Mouse (Mus musculus) small intestine, adult 2 months (tissue): ENCODE data around the gene Tenm3.

ENCODE experiments used
- CTCF ChIP-seq: fragments of 200-500 bp; IDR thresholded peaks from 2 replicates; pipeline ENCODE4 v1.5.1; 2012; ENCODE audit warnings: low read depth, mild to moderate bottlenecking, control low read depth, inconsistent platforms, low read length, moderate library complexity, mixed read lengths; ENCODE audit not compliant: insufficient replicate concordance, insufficient read length; ENCODE audit errors: extremely low read depth
- POLR2A ChIP-seq: fragments of 200-500 bp; IDR thresholded peaks from 2 replicates; pipeline ENCODE4 v1.6.1; 2012; ENCODE audit warnings: low read depth, mild to moderate bottlenecking, control low read depth, inconsistent platforms, low read length, moderate library complexity

DNA sequence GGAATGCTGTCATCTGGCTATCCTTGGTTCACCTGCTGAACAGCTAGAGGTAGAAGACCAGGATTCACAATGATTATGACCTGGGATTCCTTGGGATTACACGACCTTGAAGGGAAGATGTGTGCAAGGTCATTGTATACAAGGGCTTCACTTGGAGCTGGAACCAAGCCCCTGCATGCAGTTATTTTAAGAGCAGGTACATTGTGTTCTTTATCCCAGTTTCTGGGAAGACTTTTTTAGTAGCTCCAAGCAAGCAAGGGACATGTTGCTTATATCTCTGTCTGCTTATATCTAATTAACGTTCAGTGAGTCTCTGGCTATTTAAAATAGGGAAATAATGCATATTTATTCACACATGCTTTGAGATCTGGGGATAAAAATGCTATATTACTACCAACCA lies 86.9 kb downstream of the Tenm3 start:
- no peak for TF ChIP-seq POLR2A
- TF ChIP-seq CTCF, result no peak
